Mouse (Mus musculus): ENCODE results near the gene Supt3.

The Supt3 gene

GRCm38 (mm10) chr17:44776738-44777270 is at the start of gene Supt3:
Supt3 (plus strand) TSS chr17:44777152.
- peak; percentile 97 for DNase-seq

- no peak for DNase-seq
Observed at GRCm38 (mm10) chr17:44727675-44728074, 49.3 kb upstream of the Supt3 start.

GRCm38 (mm10) chr17:44728464-44728863 is 48.5 kb upstream of the Supt3 start:
- no peak for DNase-seq

- DNase-seq: no peak
Observed at GRCm38 (mm10) chr17:44733544-44734310, 43.2 kb upstream of the Supt3 start.

GRCm38 (mm10) chr17:44734501-44735222 is 42.3 kb upstream of the Supt3 start:
- peak; percentile 66 for DNase-seq

- DNase-seq: peak; percentile 51
Observed at GRCm38 (mm10) chr17:44735223-44735990, 41.5 kb upstream of the Supt3 start.

- peak; percentile 88 for DNase-seq
Observed at GRCm38 (mm10) chr17:44735991-44736561, 40.9 kb upstream of the Supt3 start.

GRCm38 (mm10) chr17:44737275-44738120 is 39.5 kb upstream of the Supt3 start:
- DNase-seq: peak; percentile 47

- DNase-seq: no peak
Observed at GRCm38 (mm10) chr17:44738121-44738637, 38.8 kb upstream of the Supt3 start.

- DNase-seq: no peak
Observed at GRCm38 (mm10) chr17:44742246-44742645, 34.7 kb upstream of the Supt3 start.

- no peak for DNase-seq
Observed at GRCm38 (mm10) chr17:44743780-44744179, 33.2 kb upstream of the Supt3 start.

- DNase-seq: no peak
Observed at GRCm38 (mm10) chr17:44745378-44745777, 31.6 kb upstream of the Supt3 start.

- DNase-seq: no peak
Observed at GRCm38 (mm10) chr17:44766318-44766717, 10.6 kb upstream of the Supt3 start.

- no peak for DNase-seq
Observed at GRCm38 (mm10) chr17:44766975-44767374, 10.0 kb upstream of the Supt3 start.

GRCm38 (mm10) chr17:44767375-44767774 is 9.6 kb upstream of the Supt3 start:
- DNase-seq: no peak

- peak; percentile 51 for DNase-seq
Observed at GRCm38 (mm10) chr17:44768522-44768921, 8.4 kb upstream of the Supt3 start.

- no peak for DNase-seq
Observed at GRCm38 (mm10) chr17:44770871-44771270, 6.1 kb upstream of the Supt3 start.

GRCm38 (mm10) chr17:44772576-44772975 is 4.4 kb upstream of the Supt3 start:
- DNase-seq: no peak

- peak; percentile 78 for DNase-seq
Observed at GRCm38 (mm10) chr17:44777337-44777804, 419 bp downstream of the Supt3 start.

- no peak for DNase-seq
Observed at GRCm38 (mm10) chr17:44778141-44778540, 1.2 kb downstream of the Supt3 start.

GRCm38 (mm10) chr17:44780353-44780752 is 3.4 kb downstream of the Supt3 start:
- no peak for DNase-seq
